Mouse (Mus musculus) bone marrow, adult 2 months (tissue): ENCODE results near the gene Gm11444. TPM values are rescaled to one million over a fixed set of nuclear protein-coding genes. Genes with fewer than 3 reads are reported as not detected.

Source experiments
- H3K27ac ChIP-seq: fragments of 200-500 bp; 2 replicates; pipeline ENCODE4 v1.5.1; 2012; ENCODE audit warnings: low read depth, mild to moderate bottlenecking, control low read depth, inconsistent platforms, low read length; ENCODE audit not compliant: control insufficient read depth, poor library complexity, insufficient read depth
- H3K4me1 ChIP-seq: fragments of 200-500 bp; 2 replicates; pipeline ENCODE4 v1.6.1; 2011; ENCODE audit warnings: low read length; ENCODE audit not compliant: control insufficient read depth, insufficient read depth
- H3K4me3 ChIP-seq: fragments of 200-500 bp; replicated peaks from 2 replicates; pipeline ENCODE3; 2011; ENCODE audit warnings: mild to moderate bottlenecking, low read depth, low read length, control low read depth; ENCODE audit not compliant: control insufficient read depth
- CTCF ChIP-seq: fragments of 200-500 bp; IDR thresholded peaks from 2 replicates; pipeline ENCODE4 v1.5.1; 2011; ENCODE audit warnings: low read length, control low read depth; ENCODE audit not compliant: control insufficient read depth, insufficient read depth
- POLR2A ChIP-seq: fragments of 200-500 bp; IDR thresholded peaks from 2 replicates; pipeline ENCODE4 v1.6.1; 2011; ENCODE audit warnings: low read depth, mild to moderate bottlenecking, control low read depth, low read length, borderline replicate concordance; ENCODE audit not compliant: control insufficient read depth
- WGBS: fragments of 180-500 bp; shearing (Covaris S2); methylation state at CpG from one replicate; pipeline ENCODE4 v1.1.7; 2018; 5-methylcytosine and 5-hydroxymethylcytosine counted together
- polyA plus RNA-seq: library from polyadenylated mRNA; stranded (reverse); fragments of >200 nt; gene quantifications from 2 replicates; pipeline ENCODE4 v1.2.4, GENCODE M21; 2011; ENCODE audit warnings: low replicate concordance; ENCODE audit not compliant: missing spikeins, insufficient read depth, insufficient read length

Gene Gm11444
- polyA plus RNA-seq, 1 experiment, result not detected

DNA sequence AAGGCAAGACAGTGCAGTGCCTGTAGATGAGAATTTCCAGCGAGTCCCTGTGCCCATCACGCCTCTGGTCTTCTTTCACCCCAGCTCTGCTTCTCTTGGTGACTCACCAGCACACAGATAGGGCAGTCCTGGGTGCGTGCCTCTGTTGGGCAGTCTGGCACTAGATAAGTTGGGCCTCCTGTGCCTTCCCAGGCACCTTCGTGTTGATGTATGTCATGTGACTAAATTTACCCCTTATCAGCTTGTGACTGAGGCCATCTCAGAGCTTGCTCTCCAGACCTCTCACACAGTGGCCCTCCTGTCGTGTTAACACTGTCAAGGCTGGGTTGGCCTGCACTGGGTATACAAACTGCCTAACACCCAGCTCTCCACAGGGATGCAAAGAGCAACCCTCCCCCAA is 46.1 kb downstream of the Gm11444 start:
- no peaks in the 10 kb centered on the region; the same call in 1 of the 2 replicates for H3K4me1 ChIP-seq
- no peak for TF ChIP-seq POLR2A
- TF ChIP-seq CTCF, result no peak
- WGBS, result 59% methylated on average over 5 of the region's 5 CpGs
- H3K4me3 ChIP-seq, result no peak overlapping the region
- peak overlapping the region; percentile 60 for H3K27ac ChIP-seq

DNA sequence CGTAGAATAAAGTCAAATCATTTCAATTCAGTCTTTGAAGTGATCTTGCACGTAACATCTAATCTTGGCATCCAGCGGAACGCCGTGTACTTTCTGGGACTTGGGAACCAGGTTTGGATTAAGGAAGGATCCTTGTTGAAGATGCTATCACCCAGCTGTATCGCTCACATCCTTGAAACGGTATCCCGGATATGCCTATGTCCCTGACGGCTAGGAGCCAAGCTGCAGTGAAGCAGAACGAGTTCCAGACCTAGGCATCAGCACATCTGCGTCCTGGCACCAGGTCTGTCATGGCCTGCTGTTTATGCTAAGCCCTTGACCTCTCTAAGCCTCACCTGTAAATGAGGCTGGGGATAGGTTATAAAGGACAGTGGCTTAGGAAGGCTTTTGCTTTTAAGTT is 49.8 kb downstream of the Gm11444 start:
- H3K4me3 ChIP-seq, result no peak overlapping the region
- TF ChIP-seq POLR2A (no peak), CTCF (no peak)
- no peak overlapping the region for H3K27ac ChIP-seq
- no peaks in the 10 kb centered on the region; the same call in 1 of the 2 replicates for H3K4me1 ChIP-seq
- 94% methylated on average over 11 of the region's 11 CpGs for WGBS

DNA sequence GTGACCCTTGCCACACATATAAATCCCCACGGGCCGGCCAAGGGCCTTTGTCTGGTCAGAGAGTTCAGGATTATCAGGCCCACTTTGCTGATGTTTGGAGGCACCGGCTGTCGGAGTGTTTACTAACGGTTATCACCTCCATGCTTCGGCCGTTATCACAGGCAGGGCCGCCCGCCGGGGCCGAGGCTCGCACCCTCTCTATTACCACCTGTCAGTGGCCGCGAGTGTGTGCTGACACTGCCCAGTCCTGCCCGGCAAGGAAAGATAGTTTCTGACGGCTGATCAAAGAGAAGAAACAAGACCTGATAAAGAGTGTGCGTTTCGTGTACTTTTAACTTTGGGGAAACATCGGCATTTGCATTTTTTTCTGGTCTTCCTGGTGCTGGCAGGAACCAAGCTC is 50.3 kb downstream of the Gm11444 start:
- TF ChIP-seq CTCF, result no peak
- no peak for TF ChIP-seq POLR2A
- 49% methylated on average over 19 of the region's 19 CpGs for WGBS
- no peaks in the 10 kb centered on the region; the same call in 1 of the 2 replicates for H3K4me1 ChIP-seq
- no peak overlapping the region for H3K4me3 ChIP-seq
- no peak overlapping the region for H3K27ac ChIP-seq

GRCm38 (mm10) chr11:85799456-85799855 is 50.7 kb downstream of the Gm11444 start:
- no peaks in the 10 kb centered on the region; the same call in 1 of the 2 replicates for H3K4me1 ChIP-seq
- TF ChIP-seq CTCF (no peak), POLR2A (no peak)
- H3K4me3 ChIP-seq, result no peak overlapping the region
- 51% methylated on average over 4 of the region's 4 CpGs for WGBS
- H3K27ac ChIP-seq, result 0 out of 2 replicates have a peak overlapping the region, but pooled peaks have one; percentile 4

Other genes with a start within 250 kb of the Gm11444 start
- gene Tbx2, start 17.8 kb downstream of the Gm11444 start, polyA plus RNA-seq, result 1.6 and 2.6 TPM in 2 replicates
- gene Tbx4, start 36.1 kb upstream of the Gm11444 start, polyA plus RNA-seq, result not detected in 2 replicates